Mouse (Mus musculus) heart, postnatal 0 days (tissue): Measurements from ENCODE around the gene Abcg2. TPM values are rescaled to one million over a fixed set of nuclear protein-coding genes. Genes with fewer than 3 reads are reported as not detected.
A peak's percentile ranks its signal among the peaks of the same experiment; 100 is the strongest.

Experiments
- ATAC-seq: fragments of 200-750 bp; cut with Nextera tagmentation; 2 replicates; pipeline ENCODE4 v1.8.0; 2017; ENCODE audit warnings: low read depth, moderate number of reproducible peaks, moderate library complexity; ENCODE audit not compliant: insufficient read depth
- DNase-seq: peaks from one replicate; pipeline ENCODE4 v3.0.0-alpha.2; 2016; ENCODE audit warnings: low spot score
- H3K27ac ChIP-seq: fragments of 300-500 bp; sonication (generic); 2 replicates; pipeline ENCODE4 v1.5.1; 2014; ENCODE audit warnings: low read depth, mild to moderate bottlenecking
- H3K27me3 ChIP-seq: fragments of 300-500 bp; sonication (generic); 2 replicates; pipeline ENCODE4 v1.6.1; 2014; ENCODE audit warnings: low read length, mixed read lengths; ENCODE audit not compliant: control insufficient read depth, insufficient read depth
- H3K36me3 ChIP-seq: fragments of 300-500 bp; sonication (generic); replicated peaks from 2 replicates; pipeline ENCODE4 v1.6.1; 2014; ENCODE audit warnings: low read length, mixed read lengths; ENCODE audit not compliant: control insufficient read depth, insufficient read depth
- H3K4me1 ChIP-seq: fragments of 300-500 bp; sonication (generic); 2 replicates; pipeline ENCODE4 v1.6.1; 2014; ENCODE audit warnings: antibody characterized with exemption; ENCODE audit not compliant: control insufficient read depth, insufficient read depth
- H3K4me2 ChIP-seq: fragments of 300-500 bp; sonication (generic); 2 replicates; pipeline ENCODE4 v1.6.1; 2014; ENCODE audit warnings: low read depth, mild to moderate bottlenecking, low read length, moderate library complexity
- H3K4me3 ChIP-seq: fragments of 300-500 bp; sonication (generic); 2 replicates; pipeline ENCODE4 v1.5.1; 2014; ENCODE audit warnings: low read depth, low read length
- H3K9ac ChIP-seq: fragments of 300-500 bp; sonication (generic); replicated peaks from 2 replicates; pipeline ENCODE4 v1.6.1; 2014; ENCODE audit warnings: low read depth, low read length, mixed read lengths
- H3K9me3 ChIP-seq: fragments of 300-500 bp; sonication (generic); replicated peaks from 2 replicates; pipeline ENCODE4 v1.6.1; 2016; ENCODE audit warnings: low read length; ENCODE audit not compliant: control insufficient read depth
- CTCF ChIP-seq: IDR thresholded peaks from 2 replicates; pipeline ENCODE4 v1.5.1; 2016; ENCODE audit warnings: antibody characterized with exemption, control low read depth, low read depth
- EP300 ChIP-seq: IDR thresholded peaks from 2 replicates; pipeline ENCODE4 v1.6.1; 2016; ENCODE audit warnings: antibody characterized with exemption, low read depth
- WGBS: fragments of 180-500 bp; shearing (Covaris S2); extraction: QIAGEN DNeasy Blood & Tissue Kit; methylation state at CpG from one replicate; pipeline ENCODE4 v1.1.7; 2014; 5-methylcytosine and 5-hydroxymethylcytosine counted together
- polyA plus RNA-seq: library from polyadenylated mRNA; unstranded; fragments of >200 nt; fragmentation: Nextera tagmentation; extraction: Ambion mirVana; gene quantifications from 2 replicates; pipeline ENCODE4 v1.2.1, GENCODE M21; 2015
- total RNA-seq: library from RNA; depleted of rRNA; stranded (reverse); fragments of >200 nt; gene quantifications from 2 replicates; pipeline ENCODE4 v1.2.3, GENCODE M21; 2014; ENCODE audit warnings: low replicate concordance

The Abcg2 gene
- total and polyA plus RNA-seq, 2 experiments from 2014 or later, result 47.3 to 74.3 TPM

GRCm38 (mm10) chr6:58641056-58641799, 56.9 kb downstream of the Abcg2 start:
- Histone ChIP-seq H3K4me1 (peaks cover 6% of the 10 kb centered on the region; the same call in 1 of the 2 replicates), H3K27me3 (no peaks in the 10 kb centered on the region), H3K4me3 (peak overlapping the region; percentile 56), H3K4me2 (peak overlapping the region; percentile 62), H3K9me3 (no peaks in the 10 kb centered on the region), H3K36me3 (no peaks in the 10 kb centered on the region), H3K27ac (no peak overlapping the region; the same call in 1 of the 2 replicates), H3K9ac (peak overlapping the region; percentile 62)
- ATAC-seq (no peak), DNase-seq (no peak)
- TF ChIP-seq CTCF (no peak), EP300 (no peak)
- 32% methylated on average over 11 of the region's 11 CpGs for WGBS

GRCm38 (mm10) chr6:58642191-58642590, 57.9 kb downstream of the Abcg2 start:
- peaks cover 6% of the 10 kb centered on the region for H3K4me1 ChIP-seq
- no peak overlapping the region for H3K27ac ChIP-seq
- H3K4me2 ChIP-seq, result peak overlapping the region; percentile 62
- DNase-seq (no peak), ATAC-seq (no peak)
- H3K27me3 ChIP-seq, result no peaks in the 10 kb centered on the region
- WGBS, result 30% methylated on average over 2 of the region's 2 CpGs
- no peaks in the 10 kb centered on the region for H3K9me3 ChIP-seq
- no peak overlapping the region for H3K4me3 ChIP-seq
- H3K9ac ChIP-seq, result 0 out of 2 replicates have a peak overlapping the region, but pooled peaks have one; percentile 7
- no peak for TF ChIP-seq CTCF
- no peak for TF ChIP-seq EP300
- no peaks in the 10 kb centered on the region for H3K36me3 ChIP-seq

GRCm38 (mm10) chr6:58644586-58644985, 60.3 kb downstream of the Abcg2 start:
- Histone ChIP-seq H3K4me3 (no peak overlapping the region), H3K4me1 (peaks cover 15% of the 10 kb centered on the region), H3K27me3 (no peaks in the 10 kb centered on the region), H3K4me2 (no peak overlapping the region), H3K36me3 (no peaks in the 10 kb centered on the region), H3K9ac (no peak overlapping the region), H3K9me3 (no peaks in the 10 kb centered on the region), H3K27ac (peak overlapping the region; percentile 15; the same call in 1 of the 2 replicates)
- ATAC-seq (no peak), DNase-seq (no peak)
- TF ChIP-seq CTCF, result no peak
- TF ChIP-seq EP300, result no peak
- WGBS, result 43% methylated on average over 2 of the region's 2 CpGs

DNA sequence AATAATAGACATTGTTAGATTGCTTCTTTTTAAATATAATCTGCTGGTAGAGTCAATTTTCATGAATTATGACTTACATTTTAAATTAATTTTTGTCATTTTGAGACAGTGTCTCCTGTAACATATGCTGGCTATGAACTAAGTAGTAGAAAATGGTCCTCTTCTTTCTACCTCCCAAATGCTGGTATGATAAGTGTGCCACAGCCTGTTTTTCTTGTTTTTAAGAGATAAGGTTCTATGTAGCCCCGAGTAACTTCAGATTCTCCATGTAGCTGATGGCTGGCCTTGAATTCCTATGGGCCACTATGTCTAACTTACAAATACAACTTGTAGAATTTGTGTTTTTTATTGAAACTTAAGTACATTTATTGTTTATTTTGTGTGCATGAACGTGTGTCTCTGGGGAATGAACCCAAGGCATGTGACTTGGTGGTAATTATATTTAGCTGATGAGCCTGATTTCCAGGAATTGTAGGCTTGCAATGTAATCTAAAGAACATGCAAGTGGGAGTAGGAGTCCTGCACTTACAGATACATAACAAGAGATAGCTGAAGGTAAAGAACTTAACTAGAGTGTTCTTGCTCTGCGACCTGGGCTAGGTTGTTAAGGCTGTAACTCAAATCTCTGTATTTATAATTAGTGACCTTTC, 63.9 kb downstream of the Abcg2 start:
- WGBS, result 15% methylated on average over 3 of the region's 3 CpGs
- peak; percentile 69; the same call in 1 of the 2 replicates for TF ChIP-seq EP300
- TF ChIP-seq CTCF, result no peak
- Histone ChIP-seq H3K4me3 (no peak overlapping the region), H3K4me2 (no peak overlapping the region), H3K27me3 (no peaks in the 10 kb centered on the region), H3K36me3 (no peaks in the 10 kb centered on the region), H3K9ac (no peak overlapping the region), H3K4me1 (peaks cover 13% of the 10 kb centered on the region), H3K27ac (peak overlapping the region; percentile 44), H3K9me3 (no peaks in the 10 kb centered on the region)
- DNase-seq (peak; percentile 21), ATAC-seq (0 out of 2 replicates have a peak, but pooled peaks have one; percentile 36)

GRCm38 (mm10) chr6:58650136-58650535, 65.8 kb downstream of the Abcg2 start:
- TF ChIP-seq CTCF, result no peak
- TF ChIP-seq EP300, result no peak
- H3K4me1 ChIP-seq, result peaks cover 13% of the 10 kb centered on the region
- H3K4me2 ChIP-seq, result no peak overlapping the region
- 81% methylated on average over 3 of the region's 3 CpGs for WGBS
- no peak overlapping the region for H3K9ac ChIP-seq
- no peak overlapping the region for H3K4me3 ChIP-seq
- H3K27ac ChIP-seq, result no peak overlapping the region
- no peaks in the 10 kb centered on the region for H3K27me3 ChIP-seq
- H3K9me3 ChIP-seq, result no peaks in the 10 kb centered on the region
- ATAC-seq, result no peak
- H3K36me3 ChIP-seq, result no peaks in the 10 kb centered on the region
- DNase-seq, result no peak
